Mouse (Mus musculus) bone marrow, adult 2 months (tissue): ENCODE data around the gene Ankdd1b.

ENCODE experiments used
- CTCF ChIP-seq: fragments of 200-500 bp; IDR thresholded peaks from 2 replicates; pipeline ENCODE4 v1.5.1; 2011; ENCODE audit warnings: low read length, control low read depth; ENCODE audit not compliant: control insufficient read depth, insufficient read depth
- POLR2A ChIP-seq: fragments of 200-500 bp; IDR thresholded peaks from 2 replicates; pipeline ENCODE4 v1.6.1; 2011; ENCODE audit warnings: low read depth, mild to moderate bottlenecking, control low read depth, low read length, borderline replicate concordance; ENCODE audit not compliant: control insufficient read depth

DNA sequence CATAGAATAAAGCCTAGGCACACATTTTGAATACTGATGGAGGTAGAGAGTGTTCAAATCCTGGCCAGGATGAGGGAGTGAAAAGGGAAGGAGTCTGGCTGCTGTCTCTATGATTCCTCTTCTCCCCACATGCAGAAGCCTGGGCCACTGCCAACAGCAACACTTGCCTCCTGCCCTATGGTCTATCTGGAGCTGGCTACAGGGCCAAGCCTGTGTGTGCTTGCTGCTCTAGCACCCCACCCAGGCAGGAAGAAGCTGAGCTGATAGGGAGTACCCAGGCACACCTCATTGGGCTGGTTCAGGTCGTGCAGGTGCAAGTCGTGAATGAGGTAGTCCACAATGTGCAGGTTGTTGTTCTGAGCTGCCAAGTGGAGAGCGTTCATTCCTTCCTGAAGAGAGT, 16.7 kb downstream of the Ankdd1b start:
- no peak for TF ChIP-seq POLR2A
- no peak for TF ChIP-seq CTCF
